Mouse (Mus musculus): ENCODE data around the gene 6030408B16Rik.

GRCm38 (mm10) chr15:101341797-101342515, 48.9 kb downstream of the 6030408B16Rik start:
- TF ChIP-seq GATA2 (IDR thresholded peaks at IDR 0.05; ENCODE audit: borderline replicate concordance, low read depth, low read length) (no peak), TAL1 (conservative IDR thresholded peaks at IDR 0.05; ENCODE audit: low read depth, low read length) (no peak), GATA1 (IDR thresholded peaks at IDR 0.05; ENCODE audit: borderline replicate concordance, low read length) (no peak), CTCF (IDR thresholded peaks at IDR 0.05; ENCODE audit: low read depth, low read length) (no peak)
